Mouse (Mus musculus) midbrain, embryonic 10.5 days (tissue): ENCODE measurements at regions not wholly inside any gene's neighbourhood (a gene's known extent, or its start where the extent isn't known, plus 50 kb on each side); places are given as distances from the start of the nearest gene placed in this dataset.
A peak's percentile ranks its signal among the peaks of the same experiment; 100 is the strongest.

Experiments used
- DNase-seq: peaks from one replicate; pipeline ENCODE4 v3.0.0-alpha.2; 2017; ENCODE audit warnings: low spot score
- H3K27ac ChIP-seq: fragments of 300-500 bp; sonication (generic); replicated peaks from 2 replicates; pipeline ENCODE4 v1.5.1; 2016; ENCODE audit warnings: mild to moderate bottlenecking
- H3K27me3 ChIP-seq: fragments of 300-500 bp; sonication (generic); 2 replicates; pipeline ENCODE4 v1.6.1; 2016; ENCODE audit warnings: low read depth, mild to moderate bottlenecking; ENCODE audit not compliant: poor library complexity, severe bottlenecking
- H3K36me3 ChIP-seq: fragments of 300-500 bp; sonication (generic); 2 replicates; pipeline ENCODE4 v1.6.1; 2016; ENCODE audit warnings: mild to moderate bottlenecking, moderate library complexity
- H3K4me1 ChIP-seq: fragments of 300-500 bp; sonication (generic); 2 replicates; pipeline ENCODE4 v1.6.1; 2016
- H3K4me3 ChIP-seq: fragments of 300-500 bp; sonication (generic); 2 replicates; pipeline ENCODE4 v1.5.1; 2016; ENCODE audit warnings: mild to moderate bottlenecking, moderate library complexity
- H3K9me3 ChIP-seq: fragments of 300-500 bp; sonication (generic); replicated peaks from 2 replicates; pipeline ENCODE4 v1.6.1; 2016; ENCODE audit warnings: mild to moderate bottlenecking
- WGBS: fragments of 180-500 bp; shearing (Covaris S2); methylation state at CpG from one replicate; pipeline ENCODE4 v1.1.7; 2016; 5-methylcytosine and 5-hydroxymethylcytosine counted together

DNA sequence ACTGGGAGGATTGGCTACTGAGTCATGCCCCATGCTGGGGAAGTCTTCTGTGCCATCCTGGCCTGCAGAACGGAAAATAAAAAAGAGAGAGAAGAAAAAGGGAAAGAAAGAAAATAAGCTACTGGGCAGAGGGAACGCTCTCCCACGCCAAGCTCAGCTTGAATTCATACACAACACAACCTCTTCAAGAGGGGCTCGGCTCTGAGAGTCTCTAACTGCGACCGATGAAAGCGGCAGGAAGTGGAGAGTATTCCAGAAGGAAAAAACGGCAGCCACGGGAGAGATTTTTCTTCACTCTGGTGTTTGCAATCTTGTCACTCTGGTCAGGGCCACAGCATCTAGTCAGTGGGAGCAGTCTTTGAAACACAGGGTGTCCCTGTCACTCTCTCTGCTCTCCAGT is 358.6 kb downstream of the Sox9 start:
- Histone ChIP-seq H3K27me3 (no peaks in the 10 kb centered on the region), H3K36me3 (no peaks in the 10 kb centered on the region), H3K27ac (no peak overlapping the region), H3K9me3 (no peaks in the 10 kb centered on the region), H3K4me1 (peaks cover 29% of the 10 kb centered on the region), H3K4me3 (no peak overlapping the region)
- WGBS, result 80% methylated on average over 9 of the region's 9 CpGs
- no peak for DNase-seq

DNA sequence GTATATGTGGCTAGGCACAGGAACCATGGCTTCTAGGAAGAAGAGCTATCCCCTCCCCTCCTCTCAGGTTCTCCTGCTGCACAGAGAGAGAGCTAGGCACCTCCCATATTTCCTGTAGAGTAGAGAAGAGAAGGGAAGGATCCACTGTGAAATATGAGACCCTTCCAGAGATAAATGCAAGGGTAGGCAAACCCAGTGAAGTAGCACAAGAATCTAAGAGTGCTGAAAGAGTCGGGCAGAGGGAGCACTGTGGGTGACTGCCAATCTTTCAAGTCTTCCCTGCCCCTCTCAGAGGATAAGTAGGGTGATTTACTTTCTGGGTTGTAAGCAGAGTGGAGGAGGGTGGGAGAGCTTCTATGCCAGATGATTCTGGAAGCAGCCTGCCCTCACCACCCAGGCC is 360.8 kb downstream of the Sox9 start:
- H3K4me1 ChIP-seq, result peaks cover 38% of the 10 kb centered on the region
- WGBS, result 42% methylated on average over 1 of the region's 1 CpGs
- no peaks in the 10 kb centered on the region for H3K36me3 ChIP-seq
- H3K27ac ChIP-seq, result no peak overlapping the region
- H3K9me3 ChIP-seq, result no peaks in the 10 kb centered on the region
- H3K4me3 ChIP-seq, result no peak overlapping the region
- H3K27me3 ChIP-seq, result no peaks in the 10 kb centered on the region
- DNase-seq, result no peak

DNA sequence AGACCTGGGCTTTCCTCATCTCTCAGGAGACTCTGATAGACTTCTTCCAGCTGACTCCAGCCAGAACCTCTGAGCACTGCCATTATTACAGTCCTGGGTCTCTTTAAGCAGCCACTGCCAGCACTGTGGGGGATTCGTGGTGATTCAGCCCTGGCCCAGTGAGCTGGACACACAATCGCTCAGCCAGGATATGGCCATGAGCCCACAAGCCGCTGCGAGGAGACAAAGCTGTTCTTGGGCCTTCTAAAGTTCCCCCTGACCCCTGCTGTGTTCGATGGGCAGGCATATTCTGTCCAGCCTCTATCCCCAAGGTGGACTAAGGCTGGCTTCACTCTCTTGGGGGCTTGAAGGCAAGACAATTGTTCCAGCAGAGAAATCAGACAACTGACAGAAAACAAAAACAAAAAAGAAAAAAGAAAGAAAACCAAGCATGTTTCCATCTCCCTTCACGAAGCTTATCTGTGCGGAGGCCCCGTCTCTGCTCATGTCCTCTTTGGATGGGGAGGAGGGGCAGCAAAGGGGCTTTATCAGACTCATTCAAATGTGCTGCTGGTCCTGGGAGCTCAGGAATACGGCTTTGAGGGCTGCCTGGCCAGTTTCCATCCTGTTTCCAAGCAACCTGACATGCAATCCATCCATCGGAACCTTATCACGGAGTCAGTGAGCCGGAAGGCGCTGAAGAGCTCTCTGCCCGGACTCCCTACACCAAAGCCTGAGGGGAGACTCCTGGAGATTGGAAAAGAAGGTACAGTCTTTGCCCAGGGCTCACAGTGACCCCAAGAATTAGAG is 362.0 kb downstream of the Sox9 start:
- Histone ChIP-seq H3K27me3 (no peaks in the 10 kb centered on the region), H3K4me1 (peaks cover 43% of the 10 kb centered on the region), H3K36me3 (no peaks in the 10 kb centered on the region), H3K9me3 (no peaks in the 10 kb centered on the region), H3K27ac (peak overlapping the region; percentile 82), H3K4me3 (peak overlapping the region; percentile 14; the same call in 1 of the 2 replicates)
- peak; percentile 56 for DNase-seq
- 22% methylated on average over 14 of the region's 14 CpGs for WGBS

DNA sequence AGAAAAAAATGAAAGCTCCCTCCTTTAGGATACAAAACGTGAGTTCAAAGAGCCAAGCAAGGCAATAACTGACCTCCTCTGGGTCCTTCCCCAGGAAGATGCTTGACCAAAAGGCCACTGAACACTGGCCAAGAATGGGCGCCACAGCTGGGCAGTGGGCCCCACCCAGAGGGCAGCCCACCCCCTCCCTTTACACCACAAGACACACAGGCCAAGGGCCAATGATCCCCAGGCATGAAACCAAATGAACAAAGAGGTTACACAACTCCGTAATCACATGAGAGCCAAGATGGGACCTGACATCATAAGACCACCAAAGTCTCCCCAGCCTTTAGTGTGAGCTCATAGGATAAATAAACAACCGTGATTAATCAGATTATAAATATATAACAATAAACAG is 363.7 kb downstream of the Sox9 start:
- WGBS, result 89% methylated on average over 4 of the region's 4 CpGs
- peaks cover 43% of the 10 kb centered on the region for H3K4me1 ChIP-seq
- 0 out of 2 replicates have a peak, but pooled peaks cover 3% of the 10 kb centered on the region for H3K36me3 ChIP-seq
- no peak overlapping the region for H3K27ac ChIP-seq
- no peak for DNase-seq
- no peaks in the 10 kb centered on the region for H3K27me3 ChIP-seq
- H3K4me3 ChIP-seq, result no peak overlapping the region
- H3K9me3 ChIP-seq, result no peaks in the 10 kb centered on the region

DNA sequence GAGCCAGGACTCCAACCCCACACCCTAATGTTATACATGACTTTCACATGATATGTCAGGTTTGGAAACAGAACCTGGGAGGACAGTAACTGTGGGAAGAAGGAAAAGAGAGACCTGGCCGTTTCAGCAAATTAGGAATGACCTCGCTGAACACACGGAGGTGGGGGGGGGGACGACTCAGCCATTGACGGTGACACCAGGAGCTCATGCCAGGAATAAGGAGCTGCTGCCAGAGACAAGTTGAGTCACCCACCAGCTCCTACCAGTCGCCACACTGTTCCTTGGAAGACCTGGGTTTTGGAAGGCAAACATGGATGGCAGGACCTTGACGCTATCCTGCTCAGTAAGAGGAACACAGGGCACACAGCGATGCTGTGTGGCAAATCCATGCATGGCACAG is 364.7 kb downstream of the Sox9 start:
- WGBS, result 94% methylated on average over 8 of the region's 8 CpGs

DNA sequence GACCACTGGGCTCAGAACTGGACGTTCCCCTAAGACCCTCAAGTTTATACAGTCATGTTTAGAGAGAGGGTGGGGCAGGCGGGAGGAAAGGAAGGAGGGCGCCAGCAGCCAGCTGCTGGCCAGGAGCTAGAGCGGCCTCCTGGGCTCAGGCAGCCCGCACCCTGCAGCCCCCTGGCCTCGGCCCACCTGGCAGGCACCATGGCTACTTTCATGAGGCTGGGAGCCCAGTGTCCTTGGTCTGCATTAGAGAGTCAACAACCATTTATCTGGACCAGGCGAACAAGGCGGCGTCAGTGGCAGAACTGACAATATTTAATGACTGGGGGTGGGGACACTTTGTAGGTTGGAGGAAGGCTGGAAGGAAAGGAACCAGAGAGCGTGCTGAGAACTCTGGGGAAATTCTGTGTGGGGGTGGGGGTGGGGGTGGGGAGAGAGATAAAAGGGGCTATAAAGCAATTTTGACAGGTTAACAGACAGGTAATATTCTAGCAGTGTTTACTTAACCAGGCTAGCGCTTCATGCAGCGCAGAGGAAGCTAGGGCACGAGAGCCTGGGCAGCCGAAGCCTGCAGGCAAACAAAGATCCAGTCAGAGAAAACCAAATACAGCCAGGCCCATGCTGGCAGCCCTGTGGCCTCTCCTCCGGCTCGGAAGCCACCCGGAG is 365.6 kb downstream of the Sox9 start:
- 0 out of 2 replicates have a peak, but pooled peaks cover 3% of the 10 kb centered on the region for H3K36me3 ChIP-seq
- H3K4me1 ChIP-seq, result peaks cover 42% of the 10 kb centered on the region
- no peaks in the 10 kb centered on the region for H3K9me3 ChIP-seq
- 83% methylated on average over 17 of the region's 17 CpGs for WGBS
- no peak for DNase-seq
- no peak overlapping the region for H3K4me3 ChIP-seq
- H3K27me3 ChIP-seq, result no peaks in the 10 kb centered on the region
- H3K27ac ChIP-seq, result peak overlapping the region; percentile 59; the same call in 1 of the 2 replicates

More for the DNA sequence above, 364.7 kb downstream of the Sox9 start:
- no peak for DNase-seq
- no peaks in the 10 kb centered on the region for H3K27me3 ChIP-seq
- H3K27ac ChIP-seq, result no peak overlapping the region
- H3K9me3 ChIP-seq, result no peaks in the 10 kb centered on the region
- peaks cover 43% of the 10 kb centered on the region for H3K4me1 ChIP-seq
- no peak overlapping the region for H3K4me3 ChIP-seq
- 0 out of 2 replicates have a peak, but pooled peaks cover 3% of the 10 kb centered on the region for H3K36me3 ChIP-seq

DNA sequence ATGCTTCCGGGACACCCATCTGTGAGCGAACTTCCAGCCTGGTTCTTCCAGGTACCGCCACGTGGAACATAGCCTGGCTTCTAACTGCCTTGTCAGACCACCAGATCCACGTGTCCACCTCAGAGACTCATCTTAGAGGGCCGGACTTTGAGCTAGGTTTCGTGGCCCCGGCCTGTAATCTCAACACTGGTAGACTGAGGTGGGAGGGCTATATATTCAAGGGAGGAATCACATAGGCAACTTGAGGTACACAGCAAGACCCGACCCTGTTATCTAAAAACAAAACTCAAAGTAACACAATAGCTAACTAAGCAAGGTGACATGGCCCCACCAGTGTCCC is 366.1 kb downstream of the Sox9 start:
- Histone ChIP-seq H3K36me3 (0 out of 2 replicates have a peak, but pooled peaks cover 3% of the 10 kb centered on the region), H3K4me3 (no peak overlapping the region), H3K4me1 (peaks cover 37% of the 10 kb centered on the region), H3K9me3 (no peaks in the 10 kb centered on the region), H3K27me3 (no peaks in the 10 kb centered on the region), H3K27ac (0 out of 2 replicates have a peak overlapping the region, but pooled peaks have one; percentile 53)
- DNase-seq, result no peak
- WGBS, result 92% methylated on average over 9 of the region's 9 CpGs

DNA sequence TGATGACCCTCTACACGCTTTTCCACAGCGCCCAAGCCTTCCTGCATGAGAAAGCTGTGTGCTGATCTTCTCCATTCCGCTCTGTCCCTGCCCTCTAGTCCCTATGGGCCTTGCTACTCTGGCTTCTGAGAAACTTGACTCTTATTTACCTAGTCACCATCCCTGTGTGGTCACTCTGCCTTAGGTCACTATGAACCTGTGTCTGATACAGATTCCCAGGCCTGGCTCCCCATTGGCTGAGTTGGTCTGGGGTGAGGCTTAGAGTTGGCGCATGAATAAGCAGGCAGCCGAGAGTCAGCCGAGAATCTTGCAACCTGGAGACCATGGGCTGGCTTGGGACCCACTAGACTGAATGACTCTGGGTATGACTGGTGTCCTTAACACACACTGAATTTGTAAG is 373.5 kb downstream of the Sox9 start:
- Histone ChIP-seq H3K27me3 (no peaks in the 10 kb centered on the region), H3K4me1 (peaks cover 27% of the 10 kb centered on the region), H3K36me3 (no peaks in the 10 kb centered on the region), H3K4me3 (no peak overlapping the region), H3K27ac (no peak overlapping the region), H3K9me3 (no peaks in the 10 kb centered on the region)
- DNase-seq, result no peak
- WGBS, result 91% methylated on average over 6 of the region's 6 CpGs

DNA sequence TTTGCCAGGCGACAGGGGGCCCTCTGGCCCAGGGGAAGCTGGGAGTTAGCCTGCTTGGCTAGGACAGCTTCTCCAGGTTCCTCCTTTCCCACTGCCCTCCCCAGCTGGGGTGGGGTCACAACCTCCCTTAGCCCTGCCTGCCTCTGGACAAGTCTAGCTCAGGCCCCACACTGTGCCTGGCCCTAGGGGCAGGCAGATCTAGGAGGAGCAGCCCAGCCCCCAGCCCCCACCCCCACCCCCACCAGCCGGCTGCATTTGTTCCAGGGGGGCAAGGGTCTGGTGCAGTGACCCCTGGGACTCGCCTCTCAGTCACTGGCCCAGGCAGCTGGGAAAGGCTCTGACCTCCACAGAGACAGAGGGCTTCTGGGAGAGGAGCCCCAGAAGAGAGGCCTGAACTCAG is 381.9 kb downstream of the Sox9 start:
- 7% methylated on average over 3 of the region's 3 CpGs for WGBS
- H3K4me1 ChIP-seq, result peaks cover 71% of the 10 kb centered on the region
- DNase-seq, result peak; percentile 72

DNA sequence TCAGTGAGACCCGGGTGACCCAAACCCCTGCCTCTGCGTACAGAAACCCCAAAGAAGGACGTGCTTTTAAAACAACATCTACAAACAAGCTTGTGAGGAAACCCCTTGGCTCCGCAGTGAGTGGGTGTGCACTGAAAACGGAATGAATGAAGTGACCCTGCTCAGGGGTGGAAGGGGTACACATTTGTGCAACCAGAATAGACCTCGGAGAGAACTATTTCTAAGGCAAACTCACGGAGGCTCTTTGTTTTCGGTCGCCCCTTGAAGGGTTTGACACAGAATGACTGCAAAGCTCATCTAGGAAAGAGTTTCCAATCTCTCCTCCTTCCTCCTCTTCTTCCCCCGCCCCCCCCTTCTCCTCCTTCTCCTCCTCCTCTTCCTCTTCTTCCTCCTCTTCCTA is 382.5 kb downstream of the Sox9 start:
- H3K4me1 ChIP-seq, result peaks cover 66% of the 10 kb centered on the region
- H3K4me3 ChIP-seq, result peak overlapping the region; percentile 44
- WGBS, result 3% methylated on average over 10 of the region's 10 CpGs
- H3K9me3 ChIP-seq, result no peaks in the 10 kb centered on the region
- peak overlapping the region; percentile 82 for H3K27ac ChIP-seq
- H3K36me3 ChIP-seq, result peaks cover 6% of the 10 kb centered on the region; the same call in 1 of the 2 replicates
- peaks cover 10% of the 10 kb centered on the region; the same call in 1 of the 2 replicates for H3K27me3 ChIP-seq
- DNase-seq, result peak; percentile 44

More for the DNA sequence above, 381.9 kb downstream of the Sox9 start:
- Histone ChIP-seq H3K36me3 (peaks cover 6% of the 10 kb centered on the region; the same call in 1 of the 2 replicates), H3K9me3 (no peaks in the 10 kb centered on the region), H3K27ac (peak overlapping the region; percentile 82), H3K27me3 (peaks cover 10% of the 10 kb centered on the region; the same call in 1 of the 2 replicates), H3K4me3 (no peak overlapping the region; the same call in 1 of the 2 replicates)

DNA sequence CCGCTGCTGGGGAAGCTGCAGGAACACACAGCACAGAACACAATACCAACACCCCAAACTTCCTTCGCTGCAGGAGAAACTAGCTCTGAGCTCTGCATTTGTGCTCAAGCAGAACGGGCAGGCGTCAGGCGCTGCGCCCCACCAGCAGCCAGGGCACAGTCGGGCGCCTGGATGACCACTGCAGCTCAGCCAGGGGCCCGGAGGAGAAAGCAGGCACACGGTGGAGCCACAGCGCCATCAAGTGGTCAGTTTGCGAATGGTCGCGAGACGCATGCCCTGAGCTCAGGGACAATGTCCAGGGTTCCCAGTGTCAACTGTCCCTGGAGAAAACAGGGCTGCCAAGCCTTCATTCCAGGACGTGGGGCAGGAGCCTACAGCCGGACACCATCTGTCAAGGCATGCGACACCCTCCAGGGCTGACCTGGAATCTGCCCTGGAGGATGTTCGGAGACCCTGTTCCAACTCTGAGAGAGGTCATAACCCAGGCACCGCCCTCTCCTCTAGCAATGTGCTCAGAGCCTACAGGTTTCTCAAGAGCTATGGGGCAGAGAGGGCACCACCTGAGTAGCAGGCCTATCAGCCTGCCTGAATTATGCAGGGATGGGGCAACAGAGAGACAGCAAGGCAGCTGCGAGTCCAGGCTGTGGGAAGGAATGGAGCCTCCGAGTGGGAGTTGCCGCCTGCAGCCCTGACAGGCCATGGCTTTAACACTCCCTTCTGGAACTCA is 383.2 kb downstream of the Sox9 start:
- peaks cover 10% of the 10 kb centered on the region; the same call in 1 of the 2 replicates for H3K27me3 ChIP-seq
- peak overlapping the region; percentile 44 for H3K4me3 ChIP-seq
- H3K27ac ChIP-seq, result peak overlapping the region; percentile 82
- WGBS, result 8% methylated on average over 23 of the region's 23 CpGs
- H3K36me3 ChIP-seq, result peaks cover 6% of the 10 kb centered on the region; the same call in 1 of the 2 replicates
- H3K9me3 ChIP-seq, result no peaks in the 10 kb centered on the region
- H3K4me1 ChIP-seq, result peaks cover 66% of the 10 kb centered on the region
- peak; percentile 92 for DNase-seq

DNA sequence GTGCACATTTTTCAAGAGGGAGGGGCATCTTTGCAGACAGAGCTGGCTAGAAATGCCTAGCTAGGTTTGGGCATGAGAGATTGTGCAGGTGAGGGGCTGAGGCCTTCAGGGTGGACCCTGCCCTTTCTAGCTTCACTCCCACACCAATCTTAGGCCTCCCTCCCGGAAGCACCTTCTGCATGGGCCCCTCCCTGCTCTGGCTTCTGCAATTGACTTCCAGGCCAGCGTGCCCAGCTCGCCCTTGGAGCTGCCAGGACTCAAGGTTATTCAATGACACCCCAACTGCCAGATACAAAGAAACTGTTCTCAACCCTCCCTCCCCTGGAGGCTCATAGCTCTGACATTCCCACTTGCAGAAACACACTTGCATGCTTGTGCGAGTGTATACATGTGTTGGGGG is 384.5 kb downstream of the Sox9 start:
- Histone ChIP-seq H3K4me1 (peaks cover 71% of the 10 kb centered on the region), H3K27me3 (peaks cover 10% of the 10 kb centered on the region; the same call in 1 of the 2 replicates), H3K4me3 (no peak overlapping the region), H3K9me3 (no peaks in the 10 kb centered on the region), H3K27ac (peak overlapping the region; percentile 34), H3K36me3 (peaks cover under 1% of the 10 kb centered on the region; the same call in 1 of the 2 replicates)
- no peak for DNase-seq
- WGBS, result 83% methylated on average over 4 of the region's 4 CpGs
